9 mouse cellular contexts compared by ENCODE assay signal in the genomic region with DNA sequence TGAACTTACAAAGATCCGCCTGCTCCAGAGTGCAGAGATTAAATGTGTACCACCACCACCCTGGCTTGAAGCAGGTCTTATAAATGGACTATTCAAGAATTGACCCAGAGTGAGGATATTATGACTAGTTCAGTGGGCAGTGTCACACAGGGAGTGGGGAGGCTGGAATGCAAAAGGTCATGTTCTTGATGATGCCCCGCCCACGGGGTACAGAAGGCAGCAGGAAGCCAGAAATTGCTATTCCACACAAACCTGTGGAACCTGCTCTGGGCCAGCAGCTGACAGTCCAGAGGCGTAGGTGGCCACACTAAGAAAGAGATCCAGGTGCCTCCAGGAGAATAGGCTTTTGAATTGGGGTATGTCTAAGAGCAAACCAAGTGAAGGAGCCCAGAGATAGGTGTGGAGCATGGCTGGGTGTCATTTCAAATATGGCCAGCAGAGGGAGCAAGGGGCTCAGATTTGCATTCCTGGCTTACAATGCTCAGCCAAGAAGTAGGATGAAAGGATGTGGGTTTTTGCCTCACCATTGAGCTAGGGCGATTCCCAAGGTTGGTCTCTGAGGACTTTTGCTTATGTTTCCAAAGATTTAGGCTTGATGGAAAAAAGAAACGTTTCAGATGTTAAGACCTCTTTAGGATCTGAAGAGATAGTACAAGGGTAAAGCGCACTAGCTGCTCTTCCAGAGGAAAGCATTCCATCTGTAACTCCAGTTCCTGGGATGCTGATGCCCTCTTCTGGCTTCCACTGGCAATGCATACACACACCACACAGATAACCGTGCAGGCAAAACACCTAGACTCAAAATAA. TPM values are rescaled to one million over a fixed set of nuclear protein-coding genes. Genes with fewer than 3 reads are reported as not detected.
DNase-seq lines count a peak whose midpoint lies in the region; ATAC-seq and TF ChIP-seq lines count a peak whose summit lies in the region.
"Had no signal": no experiment of that assay in that cellular context is flagged by ENCODE, and none has a peak within 500 bp of the region (broad histone marks: within the 10 kb centered on the region; RNA-seq: fewer than 3 reads in every experiment).

No protein-coding gene starts in this region.

- 34% methylated on average over 8 of the region's 8 CpGs for WGBS in forebrain, embryonic 10.5 days
- WGBS in heart, embryonic 15.5 days, result 31% methylated on average over 8 of the region's 8 CpGs
- 42% methylated on average over 8 of the region's 8 CpGs for WGBS in liver, embryonic 16.5 days (ENCODE audit: insufficient replicate concordance)
- WGBS in neural tube, embryonic 14.5 days, result 36% methylated on average over 8 of the region's 8 CpGs

- ATAC-seq in heart, embryonic 15.5 days (replicated peaks; ENCODE audit: insufficient number of reproducible peaks, insufficient read depth, low FRiP score, low read depth), result peak; percentile 40; the same call in 1 of the 2 replicates
- peak; percentile 52 for ATAC-seq in liver, embryonic 16.5 days (ENCODE audit: low read depth)
- ATAC-seq in neural tube, embryonic 14.5 days (ENCODE audit: low read depth), result peak; percentile 70

- no peak overlapping the region for H3K4me3 ChIP-seq in CH12.LX (replicated peaks in 1 of 3; ENCODE audit: low read depth in 2 of 3, low read length in 2 of 3, poor library complexity in 1 of 3)
- peak overlapping the region; percentile 18; the same call in 1 of the 2 replicates for H3K4me3 ChIP-seq in forebrain, embryonic 10.5 days
- no peak overlapping the region for H3K4me3 ChIP-seq in heart, embryonic 15.5 days
- no peak overlapping the region for H3K4me3 ChIP-seq in liver, embryonic 16.5 days (ENCODE audit: low read depth, low read length)
- no peak overlapping the region for H3K4me3 ChIP-seq in neural tube, embryonic 14.5 days (ENCODE audit: low read depth, low read length)
- no peak overlapping the region for H3K4me3 ChIP-seq in testis, adult 2 months (ENCODE audit: control insufficient read depth, low read depth, low read length)

- no peak for TF ChIP-seq POLR2A in CH12.LX (IDR thresholded peaks at IDR 0.05; ENCODE audit: low read depth, low read length)
- no peak for TF ChIP-seq POLR2A in testis, adult 2 months (IDR thresholded peaks at IDR 0.05; ENCODE audit: control insufficient read depth, low read depth, low read length)

- in situ Hi-C loops in CH12.LX (cut with MboI; ENCODE audit: low pct_ligation_motif_present, low pct_unique_long_range_greater_than_20kb, low sequenced_read_pairs), result loop anchor here (5.0 kb wide), 1 partner anchor 40 kb away; no protein-coding TSS in a partner anchor

- no peaks in the 10 kb centered on the region for H3K79me2 ChIP-seq in CH12.LX (replicated peaks; ENCODE audit: control insufficient read depth, extremely low read depth, insufficient read depth, poor library complexity, severe bottlenecking)

- dilution Hi-C loops in CH12.LX (cut with MboI; ENCODE audit: extremely low pct_ligation_motif_present, extremely low pct_unique_long_range_greater_than_20kb, low sequenced_read_pairs), result no loop called here

- no peak for TF ChIP-seq EP300 in CH12.LX (IDR thresholded peaks at IDR 0.05; ENCODE audit: low read length)

- H3K9me3 ChIP-seq in CH12.LX (replicated peaks; ENCODE audit: low read length), result no peaks in the 10 kb centered on the region
- H3K9me3 ChIP-seq in forebrain, embryonic 10.5 days, result no peaks in the 10 kb centered on the region
- H3K9me3 ChIP-seq in heart, embryonic 15.5 days (replicated peaks), result no peaks in the 10 kb centered on the region
- H3K9me3 ChIP-seq in liver, embryonic 16.5 days (replicated peaks; ENCODE audit: control insufficient read depth, low read length), result no peaks in the 10 kb centered on the region
- H3K9me3 ChIP-seq in neural tube, embryonic 14.5 days (ENCODE audit: control insufficient read depth, low read length), result no peaks in the 10 kb centered on the region

- peak; percentile 69 for DNase-seq in CH12.LX (ENCODE audit: extremely low read depth)
- DNase-seq in c-Kit-positive CD71-negative TER-119-negative erythroid progenitor cells, embryonic 14.5 days (ENCODE audit: low read depth), result peak; percentile 72
- DNase-seq in forebrain, embryonic 10.5 days (ENCODE audit: extremely low spot score, low spot score), result peak; percentile 86
- peak; percentile 90 for DNase-seq in kidney, postnatal 14 days

- no peak overlapping the region for H3K27ac ChIP-seq in CH12.LX (ENCODE audit: insufficient read depth, low read depth)
- H3K27ac ChIP-seq in forebrain, embryonic 10.5 days, result no peak overlapping the region
- no peak overlapping the region for H3K27ac ChIP-seq in heart, embryonic 15.5 days
- no peak overlapping the region for H3K27ac ChIP-seq in liver, embryonic 16.5 days (ENCODE audit: low read length)
- H3K27ac ChIP-seq in neural tube, embryonic 14.5 days (ENCODE audit: low read depth, low read length), result peak overlapping the region; percentile 24; the same call in 1 of the 2 replicates
- H3K27ac ChIP-seq in testis, adult 2 months (ENCODE audit: control insufficient read depth, insufficient read depth, low read depth, low read length), result no peak overlapping the region
- H3K27ac ChIP-seq: macrophage had no signal

- H3K9ac ChIP-seq in CH12.LX (ENCODE audit: insufficient read depth, low read depth), result no peak overlapping the region
- no peak overlapping the region for H3K9ac ChIP-seq in heart, embryonic 15.5 days
- H3K9ac ChIP-seq in liver, embryonic 16.5 days (ENCODE audit: low read depth, low read length), result no peak overlapping the region
- no peak overlapping the region for H3K9ac ChIP-seq in neural tube, embryonic 14.5 days (replicated peaks; ENCODE audit: low read depth, low read length)

- H3K27me3 ChIP-seq in CH12.LX (replicated peaks), result no peaks in the 10 kb centered on the region
- peaks cover 69% of the 10 kb centered on the region for H3K27me3 ChIP-seq in forebrain, embryonic 10.5 days (ENCODE audit: poor library complexity, severe bottlenecking)
- H3K27me3 ChIP-seq in heart, embryonic 15.5 days, result no peaks in the 10 kb centered on the region
- H3K27me3 ChIP-seq in liver, embryonic 16.5 days (ENCODE audit: control insufficient read depth, insufficient read depth, low read depth, low read length), result no peaks in the 10 kb centered on the region
- H3K27me3 ChIP-seq in neural tube, embryonic 14.5 days (ENCODE audit: control insufficient read depth, insufficient read depth, low read length), result no peaks in the 10 kb centered on the region
- no peaks in the 10 kb centered on the region for H3K27me3 ChIP-seq in testis, adult 2 months (ENCODE audit: control insufficient read depth, insufficient read depth, low read length)

- peak; percentile 82 for TF ChIP-seq RAD21 in CH12.LX (IDR thresholded peaks at IDR 0.05; ENCODE audit: low read depth, low read length)

- peaks cover 9 to 25% of the 10 kb centered on the region in 2 experiments for H3K36me3 ChIP-seq in CH12.LX (replicated peaks in 1 of 2; ENCODE audit: control insufficient read depth in 1 of 2, insufficient read depth in 1 of 2, low read length in 1 of 2)
- H3K36me3 ChIP-seq in forebrain, embryonic 10.5 days (replicated peaks), result peaks cover 36% of the 10 kb centered on the region
- H3K36me3 ChIP-seq in heart, embryonic 15.5 days, result peaks cover 19% of the 10 kb centered on the region; the same call in 1 of the 2 replicates
- no peaks in the 10 kb centered on the region for H3K36me3 ChIP-seq in liver, embryonic 16.5 days (ENCODE audit: control insufficient read depth, insufficient read depth)
- H3K36me3 ChIP-seq in neural tube, embryonic 14.5 days (ENCODE audit: control insufficient read depth, insufficient read depth, low read length), result peaks cover 36% of the 10 kb centered on the region
- H3K36me3 ChIP-seq in testis, adult 2 months (ENCODE audit: control insufficient read depth, insufficient read depth, low read length), result no peaks in the 10 kb centered on the region

- TF ChIP-seq CTCF in CH12.LX (conservative IDR thresholded peaks at IDR 0.05 in 1 of 2, IDR thresholded peaks at IDR 0.05 in 1 of 2; ENCODE audit: low read depth in 2 of 2, low read length in 2 of 2), result peak; percentile 90 to 99
- TF ChIP-seq CTCF in testis, adult 2 months (IDR thresholded peaks at IDR 0.05; ENCODE audit: control insufficient read depth, insufficient read depth, insufficient replicate concordance, low read depth, low read length), result peak; percentile 68; the same call in 1 of the 2 replicates

- H3K4me1 ChIP-seq in CH12.LX (ENCODE audit: control insufficient read depth in 1 of 2, insufficient read depth in 2 of 2), result no peaks in the 10 kb centered on the region
- peaks cover 38% of the 10 kb centered on the region for H3K4me1 ChIP-seq in forebrain, embryonic 10.5 days
- peaks cover 18% of the 10 kb centered on the region for H3K4me1 ChIP-seq in heart, embryonic 15.5 days (replicated peaks)
- H3K4me1 ChIP-seq in liver, embryonic 16.5 days (ENCODE audit: control insufficient read depth, low read depth, low read length), result peaks cover 16% of the 10 kb centered on the region
- peaks cover 7% of the 10 kb centered on the region; the same call in 1 of the 2 replicates for H3K4me1 ChIP-seq in neural tube, embryonic 14.5 days (ENCODE audit: control insufficient read depth, insufficient read depth, low read length)
- peaks cover 17% of the 10 kb centered on the region for H3K4me1 ChIP-seq in testis, adult 2 months (ENCODE audit: control insufficient read depth, insufficient read depth, low read length)

- H3K4me2 ChIP-seq in CH12.LX (ENCODE audit: insufficient read depth, low read depth, poor library complexity, severe bottlenecking), result no peak overlapping the region
- H3K4me2 ChIP-seq in heart, embryonic 15.5 days, result peak overlapping the region; percentile 37
- no peak overlapping the region for H3K4me2 ChIP-seq in liver, embryonic 16.5 days (ENCODE audit: low read depth, low read length)
- no peak overlapping the region for H3K4me2 ChIP-seq in neural tube, embryonic 14.5 days (ENCODE audit: low read depth, low read length)

RNA-seq across cellular contexts. Expression of a gene that starts 2.2 kb away (rescaled TPM):
- 31.9 and 33.8 TPM in 2 replicates for total RNA-seq in CH12.LX (2012; rRNA removed)
- total RNA-seq in CH12.LX (2014; rRNA removed), result 29.2 and 30.6 TPM in 2 replicates
- 25.6 and 37.1 TPM in 2 replicates for polyA plus RNA-seq in CH12.LX (2012; ENCODE audit: insufficient read length, low read depth)
- polyA plus RNA-seq in forebrain, embryonic 10.5 days (2016; fragmentation: Nextera tagmentation; extraction: Ambion mirVana), result 15.9 and 17.4 TPM in 2 replicates
- polyA plus RNA-seq in heart, embryonic 15.5 days (2015; fragmentation: Nextera tagmentation; extraction: Ambion mirVana), result 13.0 and 18.6 TPM in 2 replicates
- polyA plus RNA-seq in liver, embryonic 16.5 days (2015; fragmentation: Nextera tagmentation; extraction: Ambion mirVana), result 8.6 and 9.4 TPM in 2 replicates
- polyA plus RNA-seq in neural tube, embryonic 14.5 days (2014; fragmentation: Nextera tagmentation; extraction: Ambion mirVana), result 21.8 and 24.6 TPM in 2 replicates
- 22.7 and 25.1 TPM in 2 replicates for polyA plus RNA-seq in testis, adult 2 months (2012; rRNA removed)

RNA-seq across cellular contexts. Expression of a gene that starts 15.2 kb away (rescaled TPM):
- total RNA-seq in CH12.LX (2012; rRNA removed) (8.9 and 11.3 TPM in 2 replicates), CH12.LX (2014; rRNA removed) (3.6 and 4.8 TPM in 2 replicates)
- polyA plus RNA-seq in CH12.LX (2012; ENCODE audit: insufficient read length, low read depth), result 4.7 and 4.9 TPM in 2 replicates
- 7.9 and 8.6 TPM in 2 replicates for polyA plus RNA-seq in forebrain, embryonic 10.5 days (2016; fragmentation: Nextera tagmentation; extraction: Ambion mirVana)
- polyA plus RNA-seq in heart, embryonic 15.5 days (2015; fragmentation: Nextera tagmentation; extraction: Ambion mirVana), result 9.7 and 12.6 TPM in 2 replicates
- polyA plus RNA-seq in liver, embryonic 16.5 days (2015; fragmentation: Nextera tagmentation; extraction: Ambion mirVana), result 2.7 and 3.3 TPM in 2 replicates
- polyA plus RNA-seq in neural tube, embryonic 14.5 days (2014; fragmentation: Nextera tagmentation; extraction: Ambion mirVana), result 35.8 and 37.6 TPM in 2 replicates
- polyA plus RNA-seq in testis, adult 2 months (2012; rRNA removed), result 4.1 and 5.5 TPM in 2 replicates

RNA-seq across cellular contexts. Expression of a gene that starts 29.3 kb away (rescaled TPM):
- total RNA-seq in CH12.LX (2012; rRNA removed) (32.6 and 40.4 TPM in 2 replicates), CH12.LX (2014; rRNA removed) (39.0 and 41.5 TPM in 2 replicates)
- 41.4 and 58.4 TPM in 2 replicates for polyA plus RNA-seq in CH12.LX (2012; ENCODE audit: insufficient read length, low read depth)
- 56.3 and 57.6 TPM in 2 replicates for polyA plus RNA-seq in forebrain, embryonic 10.5 days (2016; fragmentation: Nextera tagmentation; extraction: Ambion mirVana)
- polyA plus RNA-seq in heart, embryonic 15.5 days (2015; fragmentation: Nextera tagmentation; extraction: Ambion mirVana), result 21.0 and 29.8 TPM in 2 replicates
- polyA plus RNA-seq in liver, embryonic 16.5 days (2015; fragmentation: Nextera tagmentation; extraction: Ambion mirVana), result 10.2 and 13.1 TPM in 2 replicates
- polyA plus RNA-seq in neural tube, embryonic 14.5 days (2014; fragmentation: Nextera tagmentation; extraction: Ambion mirVana), result 27.1 and 29.3 TPM in 2 replicates
- polyA plus RNA-seq in testis, adult 2 months (2012; rRNA removed), result 12.4 and 16.8 TPM in 2 replicates

RNA-seq across cellular contexts. Expression of a gene that starts 30.3 kb away (rescaled TPM):
- 25.2 and 29.3 TPM in 2 replicates for total RNA-seq in CH12.LX (2012; rRNA removed)
- 21.5 and 40.9 TPM in 2 replicates for total RNA-seq in CH12.LX (2014; rRNA removed)
- 19.1 and 21.3 TPM in 2 replicates for polyA plus RNA-seq in CH12.LX (2012; ENCODE audit: insufficient read length, low read depth)
- 44.4 and 47.5 TPM in 2 replicates for polyA plus RNA-seq in forebrain, embryonic 10.5 days (2016; fragmentation: Nextera tagmentation; extraction: Ambion mirVana)
- 22.9 and 28.7 TPM in 2 replicates for polyA plus RNA-seq in heart, embryonic 15.5 days (2015; fragmentation: Nextera tagmentation; extraction: Ambion mirVana)
- polyA plus RNA-seq in liver, embryonic 16.5 days (2015; fragmentation: Nextera tagmentation; extraction: Ambion mirVana), result 9.0 and 10.1 TPM in 2 replicates
- 39.5 and 53.4 TPM in 2 replicates for polyA plus RNA-seq in neural tube, embryonic 14.5 days (2014; fragmentation: Nextera tagmentation; extraction: Ambion mirVana)
- 125 and 134 TPM in 2 replicates for polyA plus RNA-seq in testis, adult 2 months (2012; rRNA removed)

RNA-seq across cellular contexts. Expression of a gene that starts 51.3 kb away (rescaled TPM):
- 6.1 and 6.3 TPM in 2 replicates for total RNA-seq in CH12.LX (2012; rRNA removed)
- total RNA-seq in CH12.LX (2014; rRNA removed), result 2.5 and 3.0 TPM in 2 replicates
- 3.5 and 3.7 TPM in 2 replicates for polyA plus RNA-seq in CH12.LX (2012; ENCODE audit: insufficient read length, low read depth)
- polyA plus RNA-seq in forebrain, embryonic 10.5 days (2016; fragmentation: Nextera tagmentation; extraction: Ambion mirVana), result 15.0 and 16.3 TPM in 2 replicates
- 17.9 and 24.4 TPM in 2 replicates for polyA plus RNA-seq in heart, embryonic 15.5 days (2015; fragmentation: Nextera tagmentation; extraction: Ambion mirVana)
- 32.8 and 35.6 TPM in 2 replicates for polyA plus RNA-seq in liver, embryonic 16.5 days (2015; fragmentation: Nextera tagmentation; extraction: Ambion mirVana)
- polyA plus RNA-seq in neural tube, embryonic 14.5 days (2014; fragmentation: Nextera tagmentation; extraction: Ambion mirVana), result 21.4 and 22.9 TPM in 2 replicates
- 8.9 and 10.1 TPM in 2 replicates for polyA plus RNA-seq in testis, adult 2 months (2012; rRNA removed)
